Mouse (Mus musculus) hematopoietic multipotent progenitor cell, adult 10-12 weeks (in vitro differentiated cells): Measurements from ENCODE around the gene Ncstn. TPM values are rescaled to one million over a fixed set of nuclear protein-coding genes. Genes with fewer than 3 reads are reported as not detected.

ENCODE experiments used
- polyA plus RNA-seq: library from polyadenylated mRNA; stranded (reverse); fragments of >175 nt; gene quantifications from 2 replicates; pipeline ENCODE4 v1.2.3, GENCODE M21; 2012; ENCODE audit warnings: low replicate concordance

Gene Ncstn
- 8.2 and 13.8 TPM in 2 replicates for polyA plus RNA-seq

GRCm38 (mm10) chr1:172082101-172082898 is at the start of gene Ncstn, which contains the start of gene Copa:
Gene Ncstn (minus strand): TSS chr1:172082795.
Gene Copa (plus strand): TSS chr1:172082529.

GRCm38 (mm10) chr1:172126376-172127347 is 44.1 kb upstream of the Ncstn start, which contains the start of gene Pex19:
Gene Pex19 (plus strand): TSS chr1:172126755.

GRCm38 (mm10) chr1:172057491-172057921 is 25.1 kb downstream of the Ncstn start, which contains the start of gene Nhlh1:
Gene Nhlh1 (minus strand): TSS chr1:172057573.

GRCm38 (mm10) chr1:172028394-172029275 is 54.0 kb downstream of the Ncstn start, which contains the start of gene Vangl2:
Gene Vangl2 (minus strand): TSS chr1:172028444.

Other genes starting within 250 kb of the Ncstn start
- gene Cd84, start 243.1 kb downstream of the Ncstn start, polyA plus RNA-seq: 4.4 and 12.5 TPM in 2 replicates
- gene Gm10521, start 187.1 kb downstream of the Ncstn start, polyA plus RNA-seq: 0.46 and 1.7 TPM in 2 replicates
- 11.1 and 13.6 TPM in 2 replicates for gene Slamf6, start 165.3 kb downstream of the Ncstn start, polyA plus RNA-seq
- 7.4 and 11.0 TPM in 2 replicates for gene Vangl2, start 54.4 kb downstream of the Ncstn start, polyA plus RNA-seq
- not detected in 2 replicates for gene Nhlh1, start 25.2 kb downstream of the Ncstn start, polyA plus RNA-seq
- 38.2 and 38.7 TPM in 2 replicates for gene Copa, start 266 bp downstream of the Ncstn start, polyA plus RNA-seq
- gene Pex19, start 44.0 kb upstream of the Ncstn start, polyA plus RNA-seq: 9.6 and 25.6 TPM in 2 replicates
- 59.3 and 67.1 TPM in 2 replicates for gene Dcaf8, start 65.3 kb upstream of the Ncstn start, polyA plus RNA-seq
- 22.5 and 44.3 TPM in 2 replicates for gene Pea15a, start 124.0 kb upstream of the Ncstn start, polyA plus RNA-seq
- 0.35 TPM in 1 of 2 replicates, not detected in the other for gene Casq1, start 137.1 kb upstream of the Ncstn start, polyA plus RNA-seq
- gene Atp1a4, start 175.6 kb upstream of the Ncstn start, polyA plus RNA-seq: not detected in 2 replicates
- 91.7 and 109 TPM in 2 replicates for gene Igsf8, start 178.8 kb upstream of the Ncstn start, polyA plus RNA-seq
- gene Atp1a2, start 215.3 kb upstream of the Ncstn start, polyA plus RNA-seq: 0.03 TPM in 1 of 2 replicates, not detected in the other
- gene Kcnj9, start 246.5 kb upstream of the Ncstn start, polyA plus RNA-seq: 1.2 and 1.5 TPM in 2 replicates